Mouse (Mus musculus) stomach, postnatal 0 days (tissue): ENCODE data around the gene Inca1. TPM values are rescaled to one million over a fixed set of nuclear protein-coding genes. Genes with fewer than 3 reads are reported as not detected.

Source experiments
- ATAC-seq: fragments of 200-750 bp; cut with Nextera tagmentation; 2 replicates; pipeline ENCODE4 v1.8.0; 2017; ENCODE audit not compliant: low FRiP score, low TSS enrichment
- DNase-seq: peaks from one replicate; pipeline ENCODE4 v3.0.0-alpha.2; 2016; ENCODE audit warnings: low spot score
- H3K27ac ChIP-seq: fragments of 300-500 bp; sonication (generic); replicated peaks from 2 replicates; pipeline ENCODE4 v1.5.1; 2014; ENCODE audit warnings: mild to moderate bottlenecking, control low read depth
- H3K27me3 ChIP-seq: fragments of 300-500 bp; sonication (generic); 2 replicates; pipeline ENCODE4 v1.6.1; 2014; ENCODE audit warnings: low read length; ENCODE audit not compliant: control insufficient read depth, insufficient read depth
- H3K36me3 ChIP-seq: fragments of 300-500 bp; sonication (generic); 2 replicates; pipeline ENCODE4 v1.6.1; 2014; ENCODE audit warnings: low read length, mixed read lengths; ENCODE audit not compliant: control insufficient read depth, insufficient read depth
- H3K4me1 ChIP-seq: fragments of 300-500 bp; sonication (generic); replicated peaks from 2 replicates; pipeline ENCODE4 v1.6.1; 2014; ENCODE audit warnings: antibody characterized with exemption; ENCODE audit not compliant: control insufficient read depth, insufficient read depth
- H3K4me2 ChIP-seq: fragments of 300-500 bp; sonication (generic); replicated peaks from 2 replicates; pipeline ENCODE4 v1.6.1; 2014; ENCODE audit warnings: low read depth, mild to moderate bottlenecking, control low read depth, moderate library complexity
- H3K4me3 ChIP-seq: fragments of 300-500 bp; sonication (generic); 2 replicates; pipeline ENCODE4 v1.5.1; 2014; ENCODE audit warnings: low read depth, low read length, control low read depth
- H3K9ac ChIP-seq: fragments of 300-500 bp; sonication (generic); 2 replicates; pipeline ENCODE4 v1.6.1; 2014; ENCODE audit warnings: mild to moderate bottlenecking, low read length, control low read depth, mixed read lengths
- H3K9me3 ChIP-seq: fragments of 300-500 bp; sonication (generic); 2 replicates; pipeline ENCODE4 v1.6.1; 2016; ENCODE audit warnings: low read length; ENCODE audit not compliant: control insufficient read depth
- CTCF ChIP-seq: IDR thresholded peaks from 2 replicates; pipeline ENCODE4 v1.5.1; 2016; ENCODE audit warnings: antibody characterized with exemption, low read depth, mild to moderate bottlenecking, moderate library complexity
- EP300 ChIP-seq: optimal IDR thresholded peaks from 2 replicates; pipeline ENCODE3; 2016; ENCODE audit warnings: antibody characterized with exemption
- WGBS: fragments of 180-500 bp; shearing (Covaris S2); extraction: QIAGEN DNeasy Blood & Tissue Kit; methylation state at CpG from one replicate; pipeline ENCODE4 v1.1.7; 2014; 5-methylcytosine and 5-hydroxymethylcytosine counted together
- polyA plus RNA-seq: library from polyadenylated mRNA; unstranded; fragments of >200 nt; fragmentation: Nextera tagmentation; extraction: Ambion mirVana; gene quantifications from 2 replicates; pipeline ENCODE4 v1.2.1, GENCODE M21; 2015

Inca1 gene
- polyA plus RNA-seq, 1 experiment from 2014 or later, result 1.6 TPM

GRCm38 (mm10) chr11:70687601-70688199 lies 12.3 kb downstream of the Inca1 start, which contains the start of gene Camta2:
Gene Camta2 (minus strand): TSS chr11:70688105.
- Histone ChIP-seq H3K9me3 (no peaks in the 10 kb centered on the region), H3K4me2 (peak within 1 kb of the TSS; percentile 94), H3K4me3 (peak within 1 kb of the TSS; percentile 85), H3K27me3 (no peaks in the 10 kb centered on the region), H3K4me1 (0 out of 2 replicates have a peak, but pooled peaks cover 4% of the 10 kb centered on the region), H3K27ac (peak within 1 kb of the TSS; percentile 95), H3K9ac (peak within 1 kb of the TSS; percentile 87), H3K36me3 (peaks cover 8% of the 10 kb centered on the region; the same call in 1 of the 2 replicates)
- ATAC-seq (peak; percentile 83), DNase-seq (peak; percentile 80)
- WGBS, result under 1% methylated on average over 48 of the region's 55 CpGs
- TF ChIP-seq EP300 (no peak), CTCF (peak; percentile 65)

- ATAC-seq (peak; percentile 46), DNase-seq (peak; percentile 45)
- H3K27ac ChIP-seq, result peak overlapping the region; percentile 95
- no peaks in the 10 kb centered on the region for H3K9me3 ChIP-seq
- H3K4me1 ChIP-seq, result 0 out of 2 replicates have a peak, but pooled peaks cover 4% of the 10 kb centered on the region
- H3K9ac ChIP-seq, result peak overlapping the region; percentile 87
- peak overlapping the region; percentile 85 for H3K4me3 ChIP-seq
- H3K36me3 ChIP-seq, result peaks cover 11% of the 10 kb centered on the region; the same call in 1 of the 2 replicates
- no peaks in the 10 kb centered on the region for H3K27me3 ChIP-seq
- 2% methylated on average over 16 of the region's 16 CpGs for WGBS
- peak overlapping the region; percentile 94 for H3K4me2 ChIP-seq
- no peak for TF ChIP-seq EP300
- peak; percentile 47 for TF ChIP-seq CTCF
Observed at GRCm38 (mm10) chr11:70686901-70687566, 12.9 kb downstream of the Inca1 start.

- Histone ChIP-seq H3K4me1 (0 out of 2 replicates have a peak, but pooled peaks cover 4% of the 10 kb centered on the region), H3K27ac (no peak overlapping the region), H3K27me3 (no peaks in the 10 kb centered on the region), H3K4me3 (no peak overlapping the region), H3K9ac (no peak overlapping the region), H3K36me3 (peaks cover 21% of the 10 kb centered on the region; the same call in 1 of the 2 replicates), H3K4me2 (no peak overlapping the region), H3K9me3 (no peaks in the 10 kb centered on the region)
- DNase-seq, result no peak
- WGBS, result 82% methylated on average over 5 of the region's 5 CpGs
- TF ChIP-seq CTCF (no peak), EP300 (no peak)
- no peak for ATAC-seq
Observed at GRCm38 (mm10) chr11:70683640-70684039, 16.3 kb downstream of the Inca1 start.

GRCm38 (mm10) chr11:70681897-70682581 lies 17.9 kb downstream of the Inca1 start:
- no peak overlapping the region for H3K9ac ChIP-seq
- no peak overlapping the region for H3K27ac ChIP-seq
- H3K4me2 ChIP-seq, result no peak overlapping the region
- no peaks in the 10 kb centered on the region for H3K9me3 ChIP-seq
- 32% methylated on average over 11 of the region's 11 CpGs for WGBS
- H3K27me3 ChIP-seq, result no peaks in the 10 kb centered on the region
- no peaks in the 10 kb centered on the region for H3K4me1 ChIP-seq
- peaks cover 21% of the 10 kb centered on the region; the same call in 1 of the 2 replicates for H3K36me3 ChIP-seq
- peak; percentile 51 for DNase-seq
- peak; percentile 70 for ATAC-seq
- peak; percentile 87 for TF ChIP-seq CTCF
- TF ChIP-seq EP300, result no peak
- H3K4me3 ChIP-seq, result no peak overlapping the region

GRCm38 (mm10) chr11:70681170-70681569 lies 18.8 kb downstream of the Inca1 start:
- peaks cover 24% of the 10 kb centered on the region for H3K36me3 ChIP-seq

More at GRCm38 (mm10) chr11:70681170-70681569, 18.8 kb downstream of the Inca1 start:
- TF ChIP-seq EP300 (no peak), CTCF (no peak)
- H3K4me1 ChIP-seq, result no peaks in the 10 kb centered on the region
- no peak overlapping the region for H3K9ac ChIP-seq
- no peaks in the 10 kb centered on the region for H3K9me3 ChIP-seq
- no peak overlapping the region for H3K4me2 ChIP-seq
- H3K27ac ChIP-seq, result no peak overlapping the region
- H3K4me3 ChIP-seq, result no peak overlapping the region
- no peak for ATAC-seq
- 67% methylated on average over 12 of the region's 12 CpGs for WGBS
- DNase-seq, result no peak
- H3K27me3 ChIP-seq, result no peaks in the 10 kb centered on the region
